Comparison of ENCODE assay signal across 8 mouse cellular contexts in the genomic region with DNA sequence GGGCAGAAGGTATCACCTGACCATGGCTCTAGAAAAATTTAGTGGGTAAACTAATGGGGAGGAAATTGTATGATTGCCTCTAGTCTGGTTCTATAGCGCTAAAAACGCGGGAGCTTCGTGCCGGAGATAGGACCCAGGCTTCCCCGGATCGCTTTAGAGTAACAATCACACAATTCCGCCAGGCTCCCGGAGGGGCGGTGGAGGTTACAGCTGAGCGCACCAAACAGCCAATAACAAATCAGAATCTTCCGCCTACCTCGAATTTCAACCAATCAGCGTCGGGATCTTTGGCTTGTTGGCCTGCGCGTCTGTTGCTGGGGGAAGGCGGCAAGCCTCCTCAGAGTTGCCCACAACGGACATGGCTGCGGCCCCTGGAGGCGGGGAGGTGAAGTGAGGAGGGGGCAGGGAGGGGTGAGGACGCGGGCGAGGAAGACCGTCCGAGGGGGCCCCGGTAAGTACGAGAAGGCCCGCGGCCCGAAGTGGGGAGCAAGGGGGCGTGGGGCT. TPM values are rescaled to one million over a fixed set of nuclear protein-coding genes. Genes with fewer than 3 reads are reported as not detected.
DNase-seq lines count a peak whose midpoint lies in the region; ATAC-seq lines count a peak whose summit lies in the region.

Gene Tmem94, plus strand, starts transcription at position 331 of the 504 bp plus-strand sequence.

- no peaks in the 10 kb centered on the region for H3K9me3 ChIP-seq in heart, embryonic 10.5 days
- H3K9me3 ChIP-seq in kidney, embryonic 15.5 days (replicated peaks) = no peaks in the 10 kb centered on the region

- H3K9ac ChIP-seq in kidney, embryonic 15.5 days = peak within 1 kb of the TSS; percentile 83

- peak within 1 kb of the TSS; percentile 100 for H3K27ac ChIP-seq in heart, embryonic 10.5 days
- peak within 1 kb of the TSS; percentile 91 for H3K27ac ChIP-seq in kidney, embryonic 15.5 days

- DNase-seq in B cell, adult 2 months = peak; percentile 97
- DNase-seq in brain, adult 2 months (ENCODE audit: low read depth, low spot score) = peak; percentile 99
- peak; percentile 99 for DNase-seq in heart, embryonic 10.5 days (ENCODE audit: low spot score)
- DNase-seq in liver = peak; percentile 96
- peak; percentile 97 for DNase-seq in spleen, postnatal 4 days (ENCODE audit: low spot score in 2 of 2)

- H3K4me3 ChIP-seq in heart, embryonic 10.5 days = peak within 1 kb of the TSS; percentile 93
- H3K4me3 ChIP-seq in kidney, embryonic 15.5 days (replicated peaks) = peak within 1 kb of the TSS; percentile 74

- peaks cover 30% of the 10 kb centered on the region for H3K4me1 ChIP-seq in heart, embryonic 10.5 days
- H3K4me1 ChIP-seq in kidney, embryonic 15.5 days = peaks cover 39% of the 10 kb centered on the region

- no peaks in the 10 kb centered on the region for H3K27me3 ChIP-seq in heart, embryonic 10.5 days (ENCODE audit: insufficient read depth, poor library complexity, severe bottlenecking)
- no peaks in the 10 kb centered on the region for H3K27me3 ChIP-seq in kidney, embryonic 15.5 days

- peak; percentile 95 for ATAC-seq in erythroblast, adult 5-6 weeks (replicated peaks; ENCODE audit: low FRiP score, poor library complexity, severe bottlenecking)
- ATAC-seq in kidney, embryonic 15.5 days (replicated peaks; ENCODE audit: low FRiP score) = peak; percentile 95
- peak; percentile 100 for ATAC-seq in monocyte, adult 5-6 weeks (replicated peaks; ENCODE audit: insufficient number of reproducible peaks, low FRiP score, low TSS enrichment, poor library complexity, severe bottlenecking)

- 0 out of 2 replicates have a peak, but pooled peaks cover 7% of the 10 kb centered on the region for H3K36me3 ChIP-seq in heart, embryonic 10.5 days
- no peaks in the 10 kb centered on the region for H3K36me3 ChIP-seq in kidney, embryonic 15.5 days

- under 1% methylated on average over 32 of the region's 32 CpGs for WGBS in heart, embryonic 10.5 days
- WGBS in kidney, embryonic 15.5 days = under 1% methylated on average over 32 of the region's 32 CpGs

- peak within 1 kb of the TSS; percentile 85 for H3K4me2 ChIP-seq in kidney, embryonic 15.5 days

RNA-seq across cellular contexts. Expression of gene Tmem94, which starts in this region (rescaled TPM):
- 5.6 and 8.5 TPM in 2 replicates for total RNA-seq in erythroblast, adult 5-6 weeks (2015; ENCODE audit: low replicate concordance)
- 8.7 and 13.5 TPM in 2 replicates for total RNA-seq in erythroblast, adult 5-6 weeks (2017; ENCODE audit: low replicate concordance)
- 35.0 and 56.8 TPM in 2 replicates for polyA plus RNA-seq in heart, embryonic 10.5 days (2016; fragmentation: Nextera tagmentation; extraction: Ambion mirVana)
- 26.6 and 27.0 TPM in 2 replicates for polyA plus RNA-seq in kidney, embryonic 15.5 days (2015; fragmentation: Nextera tagmentation; extraction: Ambion mirVana)
- 10.8 to 33.1 TPM (median 10.9 TPM) in 3 replicates for total RNA-seq in monocyte, adult 5-6 weeks (2017)

Comparison
In these comparisons a context has a peak if more than half of its experiments do, and no peak if none do; other contexts are left out.
1. Peak in every context shown above with its lines: DNase-seq, ATAC-seq, H3K4me3 ChIP-seq and H3K27ac ChIP-seq.